Mouse (Mus musculus) mouse embryonic stem cell (cell line): ENCODE data around the gene Apex2.

Experiments
- in situ Hi-C, 2 experiments: fragments of 300-500 bp; cut with MboI; formaldehyde crosslinking; loops; 1 replicate in 1 of 2; 3 replicates in 1 of 2; pipeline ENCODE4 v1.14.3; 2019 to 2020; ENCODE audit warnings: low sequenced_read_pairs in 2 of 2, low pct_unique_long_range_greater_than_20kb in 1 of 2, mixed read lengths in 1 of 2; ENCODE audit not compliant: unreplicated experiment in 1 of 2

The Apex2 gene

DNA sequence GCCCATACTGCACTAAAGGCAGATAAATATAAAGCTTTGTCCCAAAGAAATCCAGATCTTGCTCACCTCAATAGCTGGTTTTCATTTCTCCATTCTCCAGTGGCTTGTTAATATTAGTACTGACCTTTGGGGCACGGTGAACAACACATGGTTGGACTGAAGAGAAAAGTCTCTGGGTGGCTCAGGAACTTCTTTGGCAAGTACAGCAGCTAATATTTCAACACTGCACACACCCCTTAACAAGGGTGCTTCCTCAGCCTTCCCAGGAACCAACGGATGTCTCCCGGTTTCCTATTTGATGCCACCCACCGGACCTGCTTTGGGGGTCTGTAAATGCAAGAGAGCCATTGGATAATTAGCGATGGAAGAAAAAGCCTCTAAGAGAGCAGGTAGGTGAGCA, at the start of gene Apex2:
Gene Apex2, minus strand, starts transcription at position 173 of the 400 bp plus-strand sequence.
- in situ Hi-C loops: no loop called here

DNA sequence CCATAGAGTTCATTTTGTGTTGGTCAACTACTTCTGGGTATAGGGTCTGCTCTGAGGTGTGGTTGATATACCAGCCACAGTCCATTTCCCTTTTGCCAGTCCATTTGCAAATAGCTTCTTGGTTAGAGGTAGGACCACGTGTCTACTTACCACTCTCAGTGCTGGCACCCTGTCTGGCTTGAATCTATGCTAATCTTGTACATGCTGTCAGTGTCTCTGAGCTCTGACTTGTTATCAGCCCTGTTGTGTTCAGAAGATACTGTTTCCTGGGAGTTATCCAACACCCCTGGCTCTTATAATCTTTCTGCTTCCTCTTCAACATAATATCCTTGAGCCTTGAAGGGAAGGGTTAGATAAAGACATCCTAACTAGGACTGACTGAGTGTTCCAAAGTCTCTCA, 46.8 kb upstream of the Apex2 start:
- in situ Hi-C loops: no loop called here

DNA sequence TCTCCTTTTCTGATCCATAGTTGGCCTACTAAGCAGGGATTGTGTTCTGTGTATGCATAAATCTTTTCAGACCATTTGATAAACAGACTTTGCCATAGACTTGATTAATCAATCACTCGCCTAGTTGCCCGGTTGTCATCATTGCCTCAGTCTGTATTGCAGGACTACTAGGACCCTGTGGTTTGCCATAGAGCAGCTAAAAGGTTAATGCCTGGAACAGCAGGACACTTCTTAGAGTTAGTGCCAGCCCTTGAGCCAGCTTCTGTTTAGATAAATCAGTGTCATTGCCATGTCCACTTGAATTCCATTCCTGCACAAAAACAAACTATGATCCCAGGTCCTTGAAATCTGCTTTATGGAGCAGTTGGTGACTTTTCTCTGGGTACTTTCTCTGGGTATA, 9.2 kb upstream of the Apex2 start:
- in situ Hi-C loops: no loop called here

DNA sequence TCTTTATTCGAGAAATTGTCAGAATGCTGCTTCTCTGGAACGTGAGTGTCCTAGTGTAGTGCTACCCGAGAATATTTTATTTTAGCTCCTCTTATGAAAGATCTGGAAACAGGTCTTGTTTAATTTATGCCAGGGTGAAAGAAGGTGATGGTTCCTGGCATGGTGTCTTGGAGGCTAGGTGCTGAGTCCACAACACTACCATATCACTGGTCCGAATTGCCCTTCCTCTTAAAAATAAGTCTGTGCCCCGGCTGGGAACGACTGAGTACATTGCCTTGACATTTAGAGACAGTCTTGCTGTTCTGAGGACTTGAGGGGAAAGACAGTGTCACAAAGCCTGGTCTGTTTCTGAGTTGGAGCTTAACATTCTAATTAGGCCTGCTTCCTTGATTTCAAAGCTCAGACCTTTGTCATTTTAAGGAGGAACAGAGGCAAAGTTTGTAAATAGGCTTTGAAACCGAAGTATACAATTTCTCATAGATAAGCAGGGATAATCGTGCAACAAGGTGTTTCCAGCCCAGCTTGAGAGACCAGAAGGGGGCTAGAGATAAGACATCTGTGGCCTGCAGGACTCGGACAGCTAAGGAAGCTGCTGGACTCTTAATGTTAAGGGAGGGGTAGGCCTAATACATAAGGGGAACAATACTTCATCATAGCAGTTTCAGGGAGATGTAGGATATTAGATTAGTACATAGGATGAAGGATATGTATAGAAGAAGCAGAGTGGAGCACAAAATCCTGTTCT, 5.5 kb upstream of the Apex2 start:
- in situ Hi-C loops: no loop called here

DNA sequence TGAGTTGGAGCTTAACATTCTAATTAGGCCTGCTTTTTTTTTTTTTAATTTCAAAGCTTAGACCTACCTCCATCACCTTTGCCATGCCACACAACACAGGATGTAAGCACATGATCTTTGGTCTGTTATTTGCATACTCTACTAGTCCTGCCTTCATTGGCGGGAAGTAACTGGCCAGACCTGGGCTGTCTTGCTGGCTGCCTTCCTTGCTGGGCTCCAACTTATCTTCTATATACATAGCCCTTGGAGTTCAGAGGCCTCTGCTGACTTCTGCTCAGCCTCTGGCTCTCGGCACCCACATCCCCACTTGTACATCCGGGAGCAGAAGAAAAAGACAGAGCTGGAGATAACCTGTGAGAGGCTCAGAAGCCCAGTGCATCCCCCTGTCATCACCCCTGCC, 4.5 kb upstream of the Apex2 start:
- in situ Hi-C loops: no loop called here

DNA sequence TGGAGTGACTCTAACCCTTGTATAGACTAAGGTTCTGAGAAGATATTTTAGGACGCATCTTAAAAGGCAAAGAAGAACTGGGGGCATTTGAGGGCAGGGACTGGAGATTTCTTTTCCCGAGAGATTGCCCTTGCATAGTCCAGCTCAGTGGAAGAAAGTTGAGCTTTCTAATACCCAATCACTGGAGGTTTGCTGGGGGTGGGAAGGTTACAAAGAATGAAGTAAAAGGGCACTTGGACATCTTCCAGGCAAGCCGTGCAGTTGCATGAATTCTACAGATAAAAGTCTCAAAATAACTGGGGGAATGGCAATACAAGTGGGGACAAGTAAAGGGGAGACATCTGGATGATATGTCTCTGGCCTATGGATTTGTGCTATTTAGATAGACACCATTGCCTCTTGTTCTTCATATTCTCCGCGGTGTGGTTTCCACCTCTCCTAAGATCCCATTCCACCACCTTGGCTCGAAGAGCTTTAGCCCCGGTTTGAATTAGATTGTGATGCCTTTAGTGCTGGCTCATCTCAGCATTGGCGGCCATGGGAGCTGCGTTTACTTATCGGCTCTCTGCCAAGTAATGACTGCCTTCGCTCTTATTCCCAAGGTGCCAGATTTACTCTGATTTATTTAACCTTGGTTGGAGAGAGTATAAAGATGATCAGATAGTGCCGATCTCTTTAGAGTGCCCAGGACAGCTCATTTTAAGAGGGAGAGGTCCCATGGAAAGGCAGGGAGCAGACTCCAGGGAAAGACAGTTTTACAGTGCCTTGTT, 3.8 kb upstream of the Apex2 start:
- in situ Hi-C loops: no loop called here

DNA sequence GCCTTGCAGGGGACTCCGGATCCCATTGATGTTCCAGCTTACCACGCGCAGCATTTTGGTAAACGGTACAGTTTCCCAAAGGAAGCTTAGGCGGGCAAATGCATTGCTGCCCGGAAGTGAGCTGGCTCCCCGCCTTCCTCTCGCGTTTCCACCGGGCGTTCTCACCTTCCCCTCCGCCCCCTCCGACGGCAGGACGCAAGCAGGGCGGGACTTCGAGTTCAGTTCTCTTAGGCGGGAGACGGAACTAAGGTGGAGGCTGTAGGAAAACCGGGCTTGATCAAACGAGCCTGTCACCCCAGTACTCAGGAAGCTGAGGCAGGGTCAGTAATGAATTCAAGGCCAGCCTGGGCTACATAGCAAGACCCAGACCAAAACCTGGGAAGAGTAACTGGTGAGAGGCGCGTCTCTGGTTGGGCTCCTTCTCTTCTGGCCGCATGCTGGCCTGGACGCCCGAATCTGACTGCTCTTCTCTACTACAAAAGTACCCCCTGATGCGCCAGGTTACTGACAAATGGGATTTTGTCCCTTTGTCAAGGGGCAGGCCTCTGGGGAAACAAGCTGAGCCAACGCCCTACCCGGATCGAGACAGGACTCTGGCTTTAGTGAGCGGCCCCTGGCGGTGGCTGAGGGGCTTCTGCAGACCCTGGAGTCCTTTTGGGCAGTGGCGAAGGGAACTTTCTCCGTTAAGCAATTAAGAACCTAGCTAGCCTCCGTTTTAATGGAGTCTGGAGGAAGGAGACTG, 1.5 kb downstream of the Apex2 start, which contains the start of gene Pfkfb1:
Gene Pfkfb1, plus strand, starts transcription at position 207 of the 742 bp plus-strand sequence.
- in situ Hi-C loops: no loop called here

DNA sequence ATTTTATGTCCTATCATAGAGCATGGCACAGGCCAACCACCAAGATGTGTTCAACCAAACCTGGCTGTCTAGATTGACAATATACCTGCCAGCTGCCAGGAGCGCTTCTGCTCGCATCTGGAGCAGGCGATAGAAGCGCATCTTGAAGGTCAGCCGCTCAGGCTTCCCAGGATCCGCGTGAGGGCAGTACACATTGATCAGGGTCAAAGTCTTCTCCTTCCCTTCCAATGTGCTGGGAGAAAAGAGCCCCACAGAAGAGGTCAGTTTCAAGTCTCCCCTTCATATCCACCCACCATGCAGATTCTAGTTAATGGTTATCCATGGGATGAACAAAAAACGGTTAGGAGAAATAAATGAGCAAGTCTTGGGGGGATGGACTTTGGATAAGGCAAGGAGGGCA, 4.6 kb downstream of the Apex2 start:
- in situ Hi-C loops: no loop called here

DNA sequence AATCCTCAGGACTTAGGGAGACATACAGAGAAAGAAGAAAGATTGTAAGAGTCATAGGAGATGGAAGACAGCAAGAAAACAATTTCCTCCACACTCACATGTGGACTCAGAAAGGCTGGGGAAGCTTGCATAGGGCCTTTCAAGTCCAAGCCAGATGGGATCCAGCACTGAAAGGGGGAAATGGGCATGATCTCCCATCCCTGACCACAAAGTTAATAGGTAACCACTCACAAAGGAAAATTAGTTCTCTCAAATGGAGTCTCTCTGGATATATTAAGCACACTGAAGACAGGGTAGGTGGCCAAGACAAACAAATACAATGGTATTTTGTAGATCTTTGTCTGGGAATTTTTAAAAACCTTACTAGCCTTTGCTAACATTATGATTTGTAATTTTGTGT, 7.7 kb downstream of the Apex2 start:
- in situ Hi-C loops: no loop called here

DNA sequence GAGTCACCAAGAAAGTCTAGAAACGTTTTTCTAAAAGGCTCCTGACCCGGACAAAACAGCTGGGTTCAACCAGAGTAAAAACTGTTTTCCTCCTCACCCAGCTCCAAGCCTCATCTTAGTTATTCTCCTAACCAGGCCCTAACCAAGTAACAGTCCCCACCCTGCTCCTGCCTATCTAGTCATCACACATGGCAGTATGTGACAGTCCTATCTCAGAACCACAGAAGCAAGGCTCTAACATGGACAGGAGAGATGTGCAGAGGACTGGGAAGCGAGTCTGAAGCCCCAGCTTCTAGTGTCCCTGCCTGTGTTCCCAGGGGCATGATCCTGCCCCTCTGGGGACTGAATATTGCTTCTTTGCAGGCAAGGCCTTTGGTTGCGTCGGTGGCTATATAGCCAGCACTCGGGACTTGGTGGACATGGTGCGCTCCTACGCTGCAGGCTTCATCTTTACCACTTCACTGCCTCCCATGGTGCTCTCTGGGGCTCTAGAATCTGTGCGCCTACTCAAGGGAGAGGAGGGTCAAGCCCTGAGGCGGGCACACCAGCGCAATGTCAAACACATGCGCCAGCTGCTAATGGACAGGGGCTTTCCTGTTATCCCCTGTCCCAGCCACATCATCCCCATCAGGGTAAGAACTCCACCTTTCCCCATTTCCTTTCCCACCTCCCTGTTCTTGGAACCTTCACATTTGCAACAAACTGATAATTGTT, 24.9 kb downstream of the Apex2 start:
- in situ Hi-C loops: no loop called here

DNA sequence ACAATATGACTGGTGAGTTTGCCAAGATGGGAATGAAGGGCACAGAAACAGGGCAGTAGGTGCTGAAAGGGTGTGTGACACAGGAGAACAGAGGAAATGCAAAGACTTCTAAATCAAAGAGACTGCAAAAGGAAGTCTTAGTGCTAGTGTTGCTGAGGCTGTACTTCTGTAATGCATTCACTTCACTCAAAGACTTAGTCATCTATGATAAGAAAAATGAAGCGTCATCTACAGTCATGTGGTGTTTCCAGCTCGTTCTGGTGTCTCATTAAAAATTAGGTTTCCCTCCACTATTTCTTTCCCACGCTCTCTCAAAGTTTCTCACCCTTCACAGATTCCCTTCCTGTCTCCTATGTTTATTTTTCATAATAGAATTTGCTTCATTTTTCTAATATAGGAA, 35.6 kb downstream of the Apex2 start:
- in situ Hi-C loops: no loop called here

DNA sequence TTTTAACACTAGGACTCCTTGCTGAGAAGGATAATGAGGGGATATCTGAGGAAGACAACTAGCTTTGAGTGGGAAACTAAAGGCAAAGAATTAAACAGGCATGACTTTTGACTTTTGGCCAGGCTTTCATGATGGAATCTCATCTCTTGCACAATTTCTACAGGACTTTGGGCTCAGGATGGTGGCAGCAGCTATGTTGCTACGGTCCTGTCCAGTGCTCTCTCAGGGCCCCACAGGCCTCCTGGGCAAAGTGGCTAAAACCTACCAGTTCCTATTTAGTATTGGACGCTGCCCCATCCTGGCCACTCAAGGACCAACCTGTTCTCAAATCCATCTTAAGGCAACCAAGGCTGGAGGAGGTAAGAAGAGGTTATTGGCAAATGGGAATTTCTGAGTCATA, 37.7 kb downstream of the Apex2 start:
- in situ Hi-C loops: no loop called here

DNA sequence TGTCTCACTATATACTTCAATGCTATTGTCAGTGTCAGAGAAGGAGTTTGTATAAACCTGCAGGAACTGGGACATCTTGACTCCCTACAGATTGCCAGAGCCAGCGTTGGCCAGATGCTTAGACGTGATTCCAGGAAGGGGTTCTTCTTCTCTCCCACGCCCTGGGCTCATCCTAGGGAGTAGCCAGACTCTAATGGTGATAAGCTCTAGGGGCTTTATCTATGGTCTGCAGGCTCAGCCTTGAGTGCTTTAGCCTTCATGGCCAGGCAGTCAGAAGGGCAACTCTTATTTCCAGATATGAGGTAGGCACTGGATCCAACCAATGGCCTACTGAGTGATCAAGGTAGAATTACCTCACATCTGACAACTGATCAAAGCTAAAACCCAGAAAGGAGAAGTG, 40.0 kb downstream of the Apex2 start:
- in situ Hi-C loops: no loop called here

DNA sequence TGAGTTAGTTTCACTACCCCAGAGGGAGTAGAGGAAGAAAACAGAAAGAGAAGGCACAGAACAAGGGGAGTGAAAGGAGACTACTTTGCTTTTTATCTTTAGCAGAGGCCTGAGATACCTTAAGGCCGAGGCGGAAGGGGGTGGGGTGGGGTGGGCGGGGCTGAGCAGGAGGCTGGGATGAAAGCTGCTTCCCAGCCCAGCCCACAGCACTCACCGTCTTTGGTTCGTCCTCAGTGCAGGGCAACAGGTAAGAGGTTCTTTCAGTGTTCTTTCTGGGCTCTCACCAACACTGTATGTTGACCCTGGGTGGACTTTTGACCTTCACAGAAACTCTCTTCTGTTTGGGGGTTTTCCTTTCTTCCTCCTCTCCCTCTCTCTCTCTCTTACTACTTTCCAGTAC, 42.4 kb downstream of the Apex2 start, which contains the start of gene Alas2:
Gene Alas2, plus strand, starts transcription at position 137 of the 400 bp plus-strand sequence.
- in situ Hi-C loops: no loop called here

DNA sequence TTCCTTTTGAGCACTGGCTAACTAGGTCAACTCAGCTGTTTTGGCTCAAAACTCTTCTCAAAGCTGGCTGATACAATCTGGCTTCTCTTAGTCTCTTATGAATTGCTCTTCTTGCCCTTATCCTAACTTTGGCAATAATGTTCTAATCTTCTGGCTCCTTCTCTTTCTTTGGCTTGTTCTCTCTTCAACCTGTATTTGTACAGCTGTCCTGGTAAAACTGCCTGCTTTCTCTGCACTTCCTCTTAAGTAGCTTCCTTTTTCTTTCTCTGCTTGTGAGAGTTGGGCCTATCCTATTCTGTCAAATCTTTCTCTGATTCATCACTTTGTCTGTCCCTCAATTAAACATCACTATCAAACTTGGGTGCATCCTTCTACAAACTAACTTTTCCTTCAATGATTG, 48.0 kb downstream of the Apex2 start:
- in situ Hi-C loops: no loop called here

DNA sequence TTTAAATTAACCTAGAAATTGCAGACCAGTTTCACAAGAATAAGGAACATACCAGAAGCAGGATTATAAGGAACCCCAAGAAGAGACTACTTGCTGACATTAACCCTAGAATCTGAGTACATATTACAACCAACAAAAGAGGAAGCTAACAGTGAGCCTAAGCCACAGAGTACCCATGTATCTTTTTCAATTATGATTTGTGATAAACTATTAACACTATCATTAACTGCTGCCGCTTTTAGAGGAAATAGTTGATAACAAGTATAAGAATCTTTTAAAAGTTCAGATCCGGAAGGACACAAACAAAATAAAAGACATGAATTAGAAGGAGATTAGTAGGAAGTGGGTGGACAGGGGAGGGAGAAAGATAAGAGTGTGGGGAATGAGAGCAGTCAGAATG, 49.6 kb downstream of the Apex2 start:
- in situ Hi-C loops: no loop called here

DNA sequence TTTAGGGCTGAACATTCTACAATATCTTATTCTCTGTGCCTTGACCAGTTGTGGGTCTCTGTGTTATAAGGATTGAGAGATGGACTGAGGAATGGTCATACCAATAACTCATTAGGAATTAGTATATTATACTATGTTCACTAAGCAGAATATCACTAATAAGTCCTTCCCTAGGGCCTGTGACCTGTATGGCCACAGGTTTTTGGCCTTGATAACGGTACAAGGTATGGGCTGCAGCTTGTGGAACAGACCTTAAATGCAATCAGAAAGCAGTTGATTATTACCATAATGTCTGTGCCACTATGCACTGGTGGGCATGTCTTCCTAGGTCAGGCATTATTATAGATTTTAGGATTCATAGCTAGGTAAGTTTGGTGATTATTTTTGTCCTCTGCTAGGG, 73.2 kb downstream of the Apex2 start:
- in situ Hi-C loops: loop anchor here (25.0 kb wide), 3 partner anchors 146 to 596 kb away; partner anchors contain the start of gene Tro (in 1 of the 2)

DNA sequence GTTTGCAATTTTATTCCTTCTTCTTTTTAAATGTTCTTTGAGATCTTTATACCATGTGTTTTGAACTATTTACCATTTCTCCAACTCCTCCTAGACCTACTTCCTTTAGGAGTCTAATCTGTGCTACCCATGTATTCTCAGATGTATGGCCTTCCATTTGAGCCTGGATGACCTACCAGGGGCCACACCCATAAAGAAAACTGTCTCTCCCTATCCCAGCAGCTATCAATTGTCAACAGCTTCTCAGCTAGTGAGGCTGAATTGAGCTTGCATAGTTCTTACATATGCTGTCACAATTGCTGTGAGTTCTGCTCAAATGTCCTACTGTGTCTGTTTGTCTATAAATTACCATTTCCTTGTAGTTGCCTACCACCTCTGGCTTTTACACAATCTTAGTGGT, 73.7 kb downstream of the Apex2 start:
- in situ Hi-C loops: loop anchor here (25.0 kb wide), 3 partner anchors 146 to 596 kb away; partner anchors contain the start of gene Tro (in 1 of the 2)
